Mouse (Mus musculus): ENCODE results near the gene Gm10722. TPM values are rescaled to one million over a fixed set of nuclear protein-coding genes. Genes with fewer than 3 reads are reported as not detected.
"Not testable (repeated sequence)": the region's sequence is repeated elsewhere in the genome, so short reads cannot be mapped to it uniquely, and the experiment has no call there.

Gm10722 gene
- total RNA-seq, 4 experiments from 2014 or later = not detected

GRCm38 (mm10) chr9:3024912-3025467 is 24.3 kb downstream of the Gm10722 start, which contains the start of gene Gm10717:
Gm10717 (plus strand) TSS chr9:3025417.
- peak; percentile 2 to 34 for DNase-seq (ENCODE audit: low spot score in 2 of 2)

GRCm38 (mm10) chr9:3025653-3026052 is 24.9 kb downstream of the Gm10722 start:
- DNase-seq (ENCODE audit: low spot score in 2 of 2) = peak; percentile 40 to 52

- DNase-seq (ENCODE audit: low spot score in 2 of 2) = not testable (repeated sequence)
Observed at GRCm38 (mm10) chr9:3026136-3026535, 25.4 kb downstream of the Gm10722 start.

DNA sequence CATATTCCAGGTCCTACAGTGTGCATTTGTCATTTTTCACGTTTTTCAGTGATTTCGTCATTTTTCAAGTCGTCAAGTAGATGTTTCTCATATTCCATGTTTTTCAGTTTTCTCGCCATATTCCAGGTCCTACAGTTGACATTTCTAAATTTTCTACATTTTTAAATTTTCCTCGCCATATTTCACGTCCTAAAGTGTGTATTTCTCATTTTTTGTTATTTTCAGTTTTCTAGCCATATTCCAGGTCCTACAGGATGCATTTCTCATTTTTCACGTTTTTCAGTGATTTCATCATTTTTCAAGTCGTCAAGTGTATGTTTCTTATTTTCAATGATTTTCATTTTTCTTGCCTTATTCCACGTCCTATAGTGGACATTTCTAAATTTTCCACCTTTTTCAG is 26.0 kb downstream of the Gm10722 start:
- not testable (repeated sequence) for DNase-seq (ENCODE audit: low spot score in 2 of 2)

DNA sequence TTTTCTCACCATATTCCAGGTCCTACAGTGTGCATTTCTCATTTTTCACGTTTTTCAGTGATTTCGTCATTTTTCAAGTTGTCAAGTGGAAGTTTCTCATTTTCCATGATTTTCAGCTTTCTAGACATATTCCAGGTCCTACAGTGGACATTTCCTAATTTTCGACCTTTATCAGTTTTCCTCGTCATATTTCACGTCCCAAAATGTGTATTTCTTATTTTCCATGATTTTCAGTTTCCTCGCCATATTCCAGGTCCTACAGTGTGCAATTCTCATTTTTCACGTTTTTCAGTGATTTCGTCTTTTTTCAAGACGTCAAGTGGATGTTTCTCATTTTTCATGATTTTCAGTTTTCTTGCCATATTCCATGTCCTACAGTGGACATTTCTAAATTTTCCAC is 26.5 kb downstream of the Gm10722 start:
- DNase-seq (ENCODE audit: low spot score in 2 of 2) = not testable (repeated sequence)

- DNase-seq (ENCODE audit: low spot score in 2 of 2) = peak; percentile 14 to 40
Observed at GRCm38 (mm10) chr9:3029276-3030000, 28.7 kb downstream of the Gm10722 start.

DNA sequence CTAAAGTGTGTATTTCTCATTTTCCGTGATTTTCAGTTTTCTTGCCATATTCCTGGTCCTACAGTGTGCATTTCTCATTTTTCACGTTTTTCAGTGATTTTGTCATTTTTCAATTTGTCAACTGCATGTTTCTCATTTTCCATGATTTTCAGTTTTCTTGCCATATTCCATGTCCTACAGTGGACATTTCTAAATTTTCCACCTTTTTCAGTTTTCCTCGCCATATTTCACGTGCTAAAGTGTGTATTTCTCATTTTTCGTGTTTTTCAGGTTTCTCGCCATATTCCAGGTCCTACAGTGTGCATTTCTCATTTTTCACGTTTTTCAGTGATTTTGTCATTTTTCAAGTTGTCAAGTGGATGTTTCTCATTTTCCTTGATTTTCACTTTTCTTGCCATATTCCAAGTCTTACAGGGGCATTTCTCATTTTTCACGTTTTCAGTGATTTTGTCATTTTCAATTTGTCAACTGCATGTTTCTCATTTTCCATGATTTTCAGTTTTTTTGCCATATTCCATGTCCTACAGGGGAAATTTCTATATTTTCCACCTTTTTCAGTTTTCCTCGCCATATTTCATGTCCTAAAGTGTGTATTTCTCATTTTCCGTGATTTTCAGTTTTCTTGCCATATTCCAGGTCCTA is 30.1 kb downstream of the Gm10722 start:
- not testable (repeated sequence) for DNase-seq (ENCODE audit: low spot score in 2 of 2)

DNA sequence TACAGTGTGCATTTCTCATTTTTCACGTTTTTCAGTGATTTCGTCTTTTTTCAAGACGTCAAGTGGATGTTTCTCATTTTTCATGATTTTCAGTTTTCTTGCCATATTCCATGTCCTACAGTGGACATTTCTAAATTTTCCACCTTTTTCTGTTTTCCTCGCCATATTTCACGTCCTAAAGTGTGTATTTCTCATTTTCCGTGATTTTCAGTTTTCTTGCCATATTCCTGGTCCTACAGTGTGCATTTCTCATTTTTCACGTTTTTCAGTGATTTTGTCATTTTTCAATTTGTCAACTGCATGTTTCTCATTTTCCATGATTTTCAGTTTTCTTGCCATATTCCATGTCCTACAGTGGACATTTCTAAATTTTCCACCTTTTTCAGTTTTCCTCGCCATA is 33.6 kb downstream of the Gm10722 start, which contains the start of gene Gm17535:
TSS of gene Gm17535 (plus strand) at position 301 of the 400 bp plus-strand sequence.
- not testable (repeated sequence) for DNase-seq (ENCODE audit: low spot score in 2 of 2)

GRCm38 (mm10) chr9:3036577-3036976 is 35.9 kb downstream of the Gm10722 start, which contains the start of gene Gm10715:
Gm10715 (plus strand) TSS chr9:3036877.
- DNase-seq (ENCODE audit: low spot score in 2 of 2) = not testable (repeated sequence)

DNA sequence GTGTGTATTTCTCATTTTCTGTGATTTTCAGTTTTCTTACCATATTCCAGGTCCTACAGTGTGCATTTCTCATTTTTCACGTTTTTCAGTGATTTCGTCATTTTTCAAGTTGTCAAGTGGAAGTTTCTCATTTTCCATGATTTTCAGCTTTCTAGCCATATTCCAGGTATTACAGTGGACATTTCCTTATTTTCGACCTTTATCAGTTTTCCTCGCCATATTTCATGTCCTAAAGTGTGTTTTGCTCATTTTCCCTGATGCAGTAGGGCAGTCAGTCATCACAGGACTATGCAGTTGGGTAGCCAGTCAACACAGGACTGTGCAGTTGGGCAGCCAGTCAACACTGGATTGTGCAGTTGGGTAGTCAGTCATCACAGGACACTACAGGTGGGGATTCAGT is 37.4 kb downstream of the Gm10722 start:
- not testable (repeated sequence) for DNase-seq (ENCODE audit: low spot score in 2 of 2)

Small RNAs within 50 kb of the gene (microRNA-seq; reads per million reads assigned to microRNA genes)
- 0 reads per million in 2 experiments for gene Mir101c

Other genes starting within 250 kb of the Gm10722 start
- gene Gm11168, start 2.4 kb downstream of the Gm10722 start, total RNA-seq (2022) = not detected
- gene Gm10721, start 12.2 kb downstream of the Gm10722 start, total RNA-seq (2022) = 1 to 10 TPM in 1 of 4 experiments, not detected in 3; 1.5 TPM
- gene Gm10720, start 14.7 kb downstream of the Gm10722 start, total RNA-seq (2022) = not detected
- gene Gm10719, start 16.5 kb downstream of the Gm10722 start, total RNA-seq (2022) = 1 to 10 TPM in 2 of 4 experiments, under 1 TPM in 2; 0.53 to 1.6 (median 1.1) TPM
- gene Gm10718, start 22.6 kb downstream of the Gm10722 start, total RNA-seq (2022) = 1 to 10 TPM in 3 of 4 experiments, under 1 TPM in 1; 0.73 to 3.0 (median 1.5) TPM
- under 1 TPM in 1 of 4 experiments, not detected in 3; 0.61 TPM for gene Gm10717, start 24.5 kb downstream of the Gm10722 start, total RNA-seq (2022)
- gene Gm17535, start 33.7 kb downstream of the Gm10722 start, total RNA-seq (2022) = not detected
- gene Gm10715, start 36.0 kb downstream of the Gm10722 start, total RNA-seq (2022) = not detected